Mouse (Mus musculus) liver, embryonic 13.5 days (tissue): ENCODE measurements around the gene Olfr871. TPM values are rescaled to one million over a fixed set of nuclear protein-coding genes. Genes with fewer than 3 reads are reported as not detected.
"Not testable (repeated sequence)": the region's sequence is repeated elsewhere in the genome, so short reads cannot be mapped to it uniquely, and the experiment has no call there.

ENCODE experiments used
- ATAC-seq: fragments of 200-750 bp; cut with Nextera tagmentation; 2 replicates; pipeline ENCODE4 v1.8.0; 2017; ENCODE audit warnings: low read depth, mild to moderate bottlenecking, moderate number of reproducible peaks, moderate library complexity
- DNase-seq: peaks from one replicate; pipeline ENCODE4 v3.0.0; 2022
- H3K27ac ChIP-seq: fragments of 300-500 bp; sonication (generic); 2 replicates; pipeline ENCODE4 v1.5.1; 2015; ENCODE audit warnings: moderate library complexity, mild to moderate bottlenecking, inconsistent platforms
- H3K27me3 ChIP-seq: fragments of 300-500 bp; sonication (generic); 2 replicates; pipeline ENCODE4 v1.6.1; 2015; ENCODE audit warnings: mild to moderate bottlenecking, inconsistent platforms
- H3K36me3 ChIP-seq: fragments of 300-500 bp; sonication (generic); 2 replicates; pipeline ENCODE4 v1.6.1; 2015; ENCODE audit warnings: mild to moderate bottlenecking, inconsistent platforms
- H3K4me1 ChIP-seq: fragments of 300-500 bp; sonication (generic); replicated peaks from 2 replicates; pipeline ENCODE4 v1.6.1; 2015; ENCODE audit warnings: inconsistent platforms
- H3K4me2 ChIP-seq: fragments of 300-500 bp; sonication (generic); 2 replicates; pipeline ENCODE4 v1.6.1; 2015; ENCODE audit warnings: inconsistent platforms, mild to moderate bottlenecking, moderate library complexity
- H3K4me3 ChIP-seq: fragments of 300-500 bp; sonication (generic); replicated peaks from 2 replicates; pipeline ENCODE4 v1.5.1; 2015; ENCODE audit warnings: mild to moderate bottlenecking, inconsistent platforms
- H3K9ac ChIP-seq: fragments of 300-500 bp; sonication (generic); 2 replicates; pipeline ENCODE4 v1.6.1; 2015; ENCODE audit warnings: mild to moderate bottlenecking, inconsistent platforms
- H3K9me3 ChIP-seq: fragments of 300-500 bp; sonication (generic); replicated peaks from 2 replicates; pipeline ENCODE4 v1.6.1; 2016; ENCODE audit warnings: inconsistent platforms
- WGBS: fragments of 180-500 bp; shearing (Covaris S2); methylation state at CpG from one replicate; pipeline ENCODE4 v1.1.7; 2015; ENCODE audit not compliant: insufficient replicate concordance; 5-methylcytosine and 5-hydroxymethylcytosine counted together
- polyA plus RNA-seq: library from polyadenylated mRNA; unstranded; fragments of >200 nt; fragmentation: Nextera tagmentation; extraction: Ambion mirVana; gene quantifications from 2 replicates; pipeline ENCODE4 v1.2.1, GENCODE M21; 2015

Gene Olfr871
- polyA plus RNA-seq: not detected in 2 replicates

- Histone ChIP-seq H3K27me3 (no peaks in the 10 kb centered on the region), H3K9me3 (0 out of 2 replicates have a peak, but pooled peaks cover 3% of the 10 kb centered on the region), H3K36me3 (no peaks in the 10 kb centered on the region), H3K4me2 (no peak within 1 kb of the TSS), H3K4me3 (no peak within 1 kb of the TSS), H3K4me1 (no peaks in the 10 kb centered on the region), H3K27ac (no peak within 1 kb of the TSS), H3K9ac (no peak within 1 kb of the TSS)
- DNase-seq (no peak), ATAC-seq (no peak)
Measured at GRCm38 (mm10) chr9:20211907-20212306, at the start of gene Olfr871. Olfr871 (plus strand) TSS chr9:20212207.

DNA sequence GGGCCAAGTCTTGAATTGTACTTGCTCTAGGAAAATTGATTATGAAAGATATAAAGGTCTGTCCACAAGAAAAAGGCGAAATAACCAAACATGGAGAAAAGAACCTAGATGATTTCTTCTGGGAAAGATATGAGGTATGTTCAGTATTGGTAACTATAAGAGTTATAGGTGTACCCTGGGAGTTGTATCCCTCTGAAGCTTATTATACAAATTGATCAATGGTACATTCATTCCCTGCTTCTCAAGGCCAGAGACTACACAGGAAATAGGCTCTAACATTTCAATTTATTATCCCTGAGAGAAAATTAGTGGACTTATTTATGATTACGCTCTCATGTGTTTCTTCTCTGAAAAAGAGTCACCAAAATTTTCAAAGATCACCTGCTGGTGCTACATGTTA is 38.0 kb upstream of the Olfr871 start, which contains the start of gene Olfr870:
Gene Olfr870, minus strand, starts transcription at position 101 of the 400 bp plus-strand sequence.
- Histone ChIP-seq H3K36me3 (no peaks in the 10 kb centered on the region), H3K4me2 (no peak within 1 kb of the TSS), H3K4me3 (no peak within 1 kb of the TSS), H3K9ac (no peak within 1 kb of the TSS), H3K4me1 (no peaks in the 10 kb centered on the region), H3K27ac (no peak within 1 kb of the TSS), H3K27me3 (no peaks in the 10 kb centered on the region), H3K9me3 (no peaks in the 10 kb centered on the region)
- WGBS: 50% methylated on average over 2 of the region's 2 CpGs
- DNase-seq (no peak), ATAC-seq (no peak)

DNA sequence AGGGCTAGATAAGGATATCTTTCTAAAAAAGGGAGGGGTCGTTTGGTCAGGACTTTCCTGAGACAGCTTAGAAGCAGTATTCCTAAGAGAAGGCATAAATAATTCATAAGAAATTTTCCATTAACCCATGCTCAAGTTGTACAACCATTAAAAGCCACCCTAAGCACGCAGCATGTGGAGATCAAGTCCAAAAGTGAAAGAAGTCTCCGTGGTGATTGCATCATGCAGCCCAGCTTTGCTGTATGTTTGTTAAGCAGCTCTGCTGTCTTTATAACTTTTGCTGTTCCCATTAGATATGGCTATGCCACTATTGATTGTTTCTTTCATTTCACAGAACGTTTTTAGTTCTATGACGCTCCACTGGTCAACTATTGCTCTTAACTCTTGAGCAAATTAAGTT is 32.5 kb upstream of the Olfr871 start:
- no peaks in the 10 kb centered on the region for H3K9me3 ChIP-seq
- H3K4me2 ChIP-seq: no peak overlapping the region
- H3K9ac ChIP-seq: no peak overlapping the region
- ATAC-seq (no peak), DNase-seq (no peak)
- no peak overlapping the region for H3K27ac ChIP-seq
- H3K4me3 ChIP-seq: no peak overlapping the region
- no peaks in the 10 kb centered on the region for H3K4me1 ChIP-seq
- WGBS: 47% methylated on average over 5 of the region's 5 CpGs
- no peaks in the 10 kb centered on the region for H3K27me3 ChIP-seq
- H3K36me3 ChIP-seq: no peaks in the 10 kb centered on the region

- H3K36me3 ChIP-seq: no peaks in the 10 kb centered on the region
- H3K9ac ChIP-seq: no peak overlapping the region
- no peak overlapping the region for H3K4me3 ChIP-seq
- 63% methylated on average over 1 of the region's 1 CpGs for WGBS
- H3K4me2 ChIP-seq: no peak overlapping the region
- no peak overlapping the region for H3K27ac ChIP-seq
- DNase-seq (no peak), ATAC-seq (no peak)
- H3K9me3 ChIP-seq: peaks cover 9% of the 10 kb centered on the region; the same call in 1 of the 2 replicates
- H3K4me1 ChIP-seq: no peaks in the 10 kb centered on the region
- H3K27me3 ChIP-seq: no peaks in the 10 kb centered on the region
Measured at GRCm38 (mm10) chr9:20202131-20202530, 9.9 kb upstream of the Olfr871 start.

GRCm38 (mm10) chr9:20203413-20203984 is 8.5 kb upstream of the Olfr871 start:
- not testable (repeated sequence) for H3K9ac ChIP-seq, H3K4me2 ChIP-seq, H3K36me3 ChIP-seq, H3K27ac ChIP-seq, DNase-seq, ATAC-seq, H3K27me3 ChIP-seq, H3K4me3 ChIP-seq, H3K9me3 ChIP-seq, H3K4me1 ChIP-seq
- WGBS: 50% methylated on average over 7 of the region's 7 CpGs

DNA sequence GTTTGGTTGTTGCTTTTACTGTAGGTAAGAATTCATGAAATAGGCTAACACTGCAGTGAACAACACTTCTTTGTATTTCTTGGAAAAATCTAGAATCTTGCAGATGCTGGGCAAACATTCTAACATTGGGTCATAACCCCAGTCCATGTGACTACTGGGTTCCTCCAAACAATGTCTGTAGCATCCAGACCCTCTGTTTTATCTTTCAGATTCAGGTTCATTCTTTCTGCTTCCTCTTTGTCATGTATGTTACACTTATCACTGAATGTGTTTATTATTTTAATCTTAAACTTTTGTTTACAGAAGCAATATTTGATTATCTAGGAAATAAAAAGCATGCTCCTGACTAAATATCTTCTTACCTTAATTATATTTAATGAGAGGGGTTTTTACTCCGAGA is 1.2 kb upstream of the Olfr871 start:
- WGBS: 18% methylated on average over 1 of the region's 1 CpGs
- Histone ChIP-seq H3K36me3 (no peaks in the 10 kb centered on the region), H3K4me3 (no peak overlapping the region), H3K4me1 (no peaks in the 10 kb centered on the region), H3K27ac (no peak overlapping the region), H3K4me2 (no peak overlapping the region), H3K27me3 (no peaks in the 10 kb centered on the region), H3K9ac (no peak overlapping the region), H3K9me3 (0 out of 2 replicates have a peak, but pooled peaks cover 3% of the 10 kb centered on the region)
- ATAC-seq (no peak), DNase-seq (no peak)

DNA sequence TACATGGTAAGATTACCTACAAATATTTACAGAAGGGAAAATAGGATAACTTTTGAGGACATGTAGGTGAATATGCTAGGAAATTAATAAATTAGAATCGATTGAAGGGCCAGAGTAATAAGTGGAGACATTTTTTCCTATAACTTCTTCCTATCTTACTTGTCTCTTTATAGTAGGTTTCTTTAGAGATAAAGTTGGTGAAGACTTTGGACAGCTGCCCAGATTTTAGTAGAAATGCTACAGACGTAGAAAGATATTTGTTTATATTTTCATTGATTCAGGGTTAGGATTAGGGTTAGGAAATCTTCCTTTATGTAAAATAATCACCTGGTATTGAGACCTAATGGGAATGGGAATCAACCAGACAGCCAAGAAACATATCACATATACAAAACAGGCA is 530 bp upstream of the Olfr871 start:
- ATAC-seq: no peak
- DNase-seq: no peak
- 44% methylated on average over 2 of the region's 2 CpGs for WGBS
- Histone ChIP-seq H3K9me3 (0 out of 2 replicates have a peak, but pooled peaks cover 3% of the 10 kb centered on the region), H3K27ac (no peak overlapping the region), H3K4me1 (no peaks in the 10 kb centered on the region), H3K9ac (no peak overlapping the region), H3K36me3 (no peaks in the 10 kb centered on the region), H3K4me3 (no peak overlapping the region), H3K27me3 (no peaks in the 10 kb centered on the region), H3K4me2 (no peak overlapping the region)

GRCm38 (mm10) chr9:20236819-20237218 is 24.8 kb downstream of the Olfr871 start, which contains the start of gene Olfr872:
Olfr872 (plus strand) TSS chr9:20237119.
- no peaks in the 10 kb centered on the region for H3K27me3 ChIP-seq
- no peak within 1 kb of the TSS for H3K4me3 ChIP-seq
- no peak within 1 kb of the TSS for H3K9ac ChIP-seq
- H3K4me2 ChIP-seq: no peak within 1 kb of the TSS
- no peak within 1 kb of the TSS for H3K27ac ChIP-seq
- no peaks in the 10 kb centered on the region for H3K4me1 ChIP-seq
- no peaks in the 10 kb centered on the region for H3K9me3 ChIP-seq
- ATAC-seq (no peak), DNase-seq (no peak)
- no peaks in the 10 kb centered on the region for H3K36me3 ChIP-seq

DNA sequence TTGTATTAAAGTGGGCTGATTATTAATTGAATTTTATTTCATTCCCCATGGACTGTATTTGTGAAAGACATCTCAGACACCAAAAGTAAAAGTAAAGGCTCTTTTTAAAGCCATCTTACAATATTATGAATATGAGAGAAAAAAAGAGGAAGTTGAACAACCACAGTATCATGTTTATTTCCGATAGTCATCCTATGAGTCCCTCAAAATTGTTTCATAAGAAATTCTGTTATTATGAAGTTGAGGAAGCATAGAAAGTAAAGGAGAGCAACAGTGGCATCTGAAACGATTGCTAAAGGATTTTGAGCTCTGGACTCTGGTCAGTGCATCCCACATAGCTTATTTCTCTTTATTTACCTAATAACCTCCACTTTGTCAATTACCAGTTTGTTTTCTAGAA is 25.4 kb downstream of the Olfr871 start:
- Histone ChIP-seq H3K27me3 (no peaks in the 10 kb centered on the region), H3K9ac (no peak overlapping the region), H3K4me3 (no peak overlapping the region), H3K4me2 (no peak overlapping the region), H3K27ac (no peak overlapping the region), H3K36me3 (no peaks in the 10 kb centered on the region), H3K9me3 (no peaks in the 10 kb centered on the region), H3K4me1 (no peaks in the 10 kb centered on the region)
- no peak for ATAC-seq
- 41% methylated on average over 2 of the region's 2 CpGs for WGBS
- no peak for DNase-seq

Other genes starting within 250 kb of the Olfr871 start
- not detected in 2 replicates for gene Olfr866, start 184.2 kb upstream of the Olfr871 start, polyA plus RNA-seq
- not detected in 2 replicates for gene Olfr867, start 154.6 kb upstream of the Olfr871 start, polyA plus RNA-seq
- gene Olfr868, start 113.6 kb upstream of the Olfr871 start, polyA plus RNA-seq: not detected in 2 replicates
- gene Olfr869, start 83.2 kb upstream of the Olfr871 start, polyA plus RNA-seq: not detected in 2 replicates
- gene Olfr870, start 38.1 kb upstream of the Olfr871 start, polyA plus RNA-seq: not detected in 2 replicates
- gene Olfr872, start 24.9 kb downstream of the Olfr871 start, polyA plus RNA-seq: not detected in 2 replicates
- gene Olfr39, start 70.1 kb downstream of the Olfr871 start, polyA plus RNA-seq: not detected in 2 replicates
- gene Olfr873, start 86.3 kb downstream of the Olfr871 start, polyA plus RNA-seq: not detected in 2 replicates
- gene Olfr18, start 123.9 kb downstream of the Olfr871 start, polyA plus RNA-seq: not detected in 2 replicates
- 13.0 and 13.8 TPM in 2 replicates for gene Zfp560, start 173.0 kb downstream of the Olfr871 start, polyA plus RNA-seq
- 4.4 and 5.4 TPM in 2 replicates for gene Zfp26, start 248.0 kb downstream of the Olfr871 start, polyA plus RNA-seq